Mouse (Mus musculus): ENCODE measurements around the gene Cmss1. TPM values are rescaled to one million over a fixed set of nuclear protein-coding genes. Genes with fewer than 3 reads are reported as not detected.

The Cmss1 gene
- total RNA-seq, 2 experiments from 2014 or later, result 18.7 to 21.4 TPM

Other genes starting within 250 kb of the Cmss1 start
- 1 to 10 TPM; 1.6 to 1.8 TPM for gene Col8a1, start 147.9 kb upstream of the Cmss1 start, total RNA-seq (2021)

Data from left cerebral cortex, adult 18-20 months (tissue).